Mouse (Mus musculus) spleen, postnatal 14 days (tissue): Measurements from ENCODE around the gene Zfp93.

Experiments
- DNase-seq, 2 experiments: peaks; one replicate each; pipeline ENCODE4 v3.0.0; 2021 to 2022; ENCODE audit warnings: low spot score in 2 of 2

The Zfp93 gene

GRCm38 (mm10) chr7:24291387-24292090 is 21.3 kb downstream of the Zfp93 start:
- no peak for DNase-seq

GRCm38 (mm10) chr7:24293061-24293851 is 23.0 kb downstream of the Zfp93 start:
- DNase-seq: no peak

- DNase-seq: no peak
Observed at GRCm38 (mm10) chr7:24294763-24295162, 24.5 kb downstream of the Zfp93 start.

GRCm38 (mm10) chr7:24295376-24295775 is 25.2 kb downstream of the Zfp93 start:
- no peak for DNase-seq

- DNase-seq: no peak
Observed at GRCm38 (mm10) chr7:24296386-24296785, 26.2 kb downstream of the Zfp93 start.

- DNase-seq: no peak
Observed at GRCm38 (mm10) chr7:24297361-24298095, 27.3 kb downstream of the Zfp93 start.

- DNase-seq: no peak
Observed at GRCm38 (mm10) chr7:24298635-24298972, 28.4 kb downstream of the Zfp93 start.

GRCm38 (mm10) chr7:24298973-24299708 is 28.9 kb downstream of the Zfp93 start:
- peak; percentile 33 to 60 for DNase-seq

GRCm38 (mm10) chr7:24299823-24300481 is 29.7 kb downstream of the Zfp93 start:
- no peak for DNase-seq

GRCm38 (mm10) chr7:24300771-24301282 is 30.6 kb downstream of the Zfp93 start, which contains the start of gene Zfp61:
Gene Zfp61, minus strand, starts transcription at chr7:24301232.
- no peak for DNase-seq

GRCm38 (mm10) chr7:24315726-24316566 is 45.7 kb downstream of the Zfp93 start:
- no peak for DNase-seq

- DNase-seq: peak; percentile 79 to 86
Observed at GRCm38 (mm10) chr7:24316567-24317092, 46.4 kb downstream of the Zfp93 start, which contains the start of gene Zfp94. Gene Zfp94, minus strand, starts transcription at chr7:24316666.

- no peak for DNase-seq
Observed at GRCm38 (mm10) chr7:24318942-24319341, 48.7 kb downstream of the Zfp93 start.

- DNase-seq: no peak
Observed at GRCm38 (mm10) chr7:24322593-24322992, 52.4 kb downstream of the Zfp93 start.

- DNase-seq: no peak
Observed at GRCm38 (mm10) chr7:24325197-24325596, 55.0 kb downstream of the Zfp93 start.

- no peak for DNase-seq
Observed at GRCm38 (mm10) chr7:24325675-24326128, 55.5 kb downstream of the Zfp93 start.

- no peak for DNase-seq
Observed at GRCm38 (mm10) chr7:24326273-24327135, 56.3 kb downstream of the Zfp93 start.
